Mouse (Mus musculus) C2C12 (cell line): ENCODE data around the gene Cd47. TPM values are rescaled to one million over a fixed set of nuclear protein-coding genes. Genes with fewer than 3 reads are reported as not detected.

Source experiments
- H3K27me3 ChIP-seq: one replicate; pipeline ENCODE4 v1.6.1; 2011; ENCODE audit not compliant: control insufficient read depth, insufficient read depth, insufficient read length
- H3K36me3 ChIP-seq: one replicate; pipeline ENCODE4 v1.6.1; 2011; ENCODE audit not compliant: control insufficient read depth, insufficient read depth
- H3K4me3 ChIP-seq: one replicate; pipeline ENCODE4 v1.5.1; 2011; ENCODE audit warnings: mild to moderate bottlenecking, control low read depth; ENCODE audit not compliant: poor library complexity, insufficient read depth, severe bottlenecking
- H3K79me2 ChIP-seq: one replicate; pipeline ENCODE4 v1.6.1; 2011; ENCODE audit not compliant: control insufficient read depth, insufficient read depth
- H3K79me3 ChIP-seq: one replicate; pipeline ENCODE4 v1.6.1; 2011; ENCODE audit warnings: low read depth, control low read depth
- H3ac ChIP-seq: one replicate; pipeline ENCODE3; 2011; ENCODE audit warnings: low read depth; ENCODE audit not compliant: control insufficient read depth, insufficient read length
- CEBPB ChIP-seq: IDR thresholded peaks from one replicate; pipeline ENCODE4 v1.6.1; 2011; ENCODE audit warnings: low read depth, mild to moderate bottlenecking, control low read depth, moderate library complexity
- CTCF ChIP-seq: IDR thresholded peaks from one replicate; pipeline ENCODE4 v1.5.1; 2011; ENCODE audit not compliant: control insufficient read depth, insufficient read depth, insufficient read length
- FOSL1 ChIP-seq: IDR thresholded peaks from one replicate; pipeline ENCODE4 v1.8.0; 2011; ENCODE audit warnings: mild to moderate bottlenecking, low read length; ENCODE audit not compliant: poor library complexity, insufficient read depth, severe bottlenecking
- MAX ChIP-seq: IDR thresholded peaks from one replicate; pipeline ENCODE4 v1.6.1; 2011; ENCODE audit warnings: mild to moderate bottlenecking, control low read depth
- MYOD1 ChIP-seq: IDR thresholded peaks from one replicate; pipeline ENCODE4 v1.6.1; 2011; ENCODE audit warnings: low read depth; ENCODE audit not compliant: control insufficient read depth, insufficient read length
- MYOG ChIP-seq: IDR thresholded peaks from one replicate; pipeline ENCODE4 v1.6.1; 2011; ENCODE audit not compliant: control insufficient read depth, insufficient read length; ENCODE audit errors: extremely low read depth
- USF1 ChIP-seq: IDR thresholded peaks from one replicate; pipeline ENCODE4 v1.6.1; 2011; ENCODE audit warnings: low read depth, mild to moderate bottlenecking, control low read depth, moderate library complexity
- long read RNA-seq, 2 experiments: library from polyadenylated mRNA; unstranded; transcript quantifications; one replicate each; pipeline ENCODE4 v2.0.0; 2019 to 2020
- polyA plus RNA-seq: library from polyadenylated mRNA; unstranded; fragments of >200 nt; fragmentation: generic; extraction: Trizol; gene quantifications from one replicate; pipeline ENCODE4 v1.2.1, GENCODE M21; 2012; ENCODE audit warnings: missing spikeins

The Cd47 gene
- polyA plus RNA-seq: 76.0 TPM
- long read RNA-seq, experiment 1, full-length matches to known transcripts: 41 of 227 reads
- long read RNA-seq, experiment 1, partial matches to known transcripts: 8 of 227 reads
- long read RNA-seq, experiment 1, other reads (novel, unspliced or antisense): 178 of 227 reads
- long read RNA-seq, experiment 2, full-length matches to known transcripts: 147 of 538 reads
- long read RNA-seq, experiment 2, partial matches to known transcripts: 3 of 538 reads
- long read RNA-seq, experiment 2, other reads (novel, unspliced or antisense): 388 of 538 reads

- Histone ChIP-seq H3K79me3 (no peaks in the 10 kb centered on the region), H3K79me2 (no peaks in the 10 kb centered on the region), H3ac (no peak within 1 kb of the TSS), H3K27me3 (no peaks in the 10 kb centered on the region), H3K4me3 (no peak within 1 kb of the TSS), H3K36me3 (no peaks in the 10 kb centered on the region)
- no peak for TF ChIP-seq MAX
- no peak for TF ChIP-seq MYOG
- no peak for TF ChIP-seq FOSL1
These were observed at the start of gene Cd47 for GRCm38 (mm10) chr16:49799597-49800561. Gene Cd47, plus strand, starts transcription at chr16:49800533.

- Histone ChIP-seq H3K4me3 (no peak overlapping the region), H3ac (no peak overlapping the region), H3K79me2 (no peaks in the 10 kb centered on the region), H3K36me3 (no peaks in the 10 kb centered on the region), H3K79me3 (peaks cover 2% of the 10 kb centered on the region), H3K27me3 (no peaks in the 10 kb centered on the region)
- TF ChIP-seq FOSL1: no peak
- TF ChIP-seq USF1: no peak
- TF ChIP-seq MAX: no peak
- TF ChIP-seq CEBPB: no peak
- no peak for TF ChIP-seq MYOG
- TF ChIP-seq MYOD1: no peak
These were observed 47.4 kb upstream of the Cd47 start for GRCm38 (mm10) chr16:49752906-49753305.

GRCm38 (mm10) chr16:49753318-49753717 is 47.0 kb upstream of the Cd47 start:
- H3ac ChIP-seq: no peak overlapping the region
- no peaks in the 10 kb centered on the region for H3K79me2 ChIP-seq
- H3K4me3 ChIP-seq: no peak overlapping the region
- H3K27me3 ChIP-seq: no peaks in the 10 kb centered on the region
- H3K79me3 ChIP-seq: no peaks in the 10 kb centered on the region
- TF ChIP-seq CTCF (no peak), MYOD1 (no peak), CEBPB (no peak), USF1 (no peak), MYOG (no peak), FOSL1 (no peak), MAX (no peak)
- no peaks in the 10 kb centered on the region for H3K36me3 ChIP-seq

GRCm38 (mm10) chr16:49760517-49761203 is 39.7 kb upstream of the Cd47 start:
- Histone ChIP-seq H3K27me3 (no peaks in the 10 kb centered on the region), H3K79me3 (no peaks in the 10 kb centered on the region), H3K4me3 (no peak overlapping the region), H3K36me3 (peaks cover 3% of the 10 kb centered on the region), H3K79me2 (no peaks in the 10 kb centered on the region), H3ac (no peak overlapping the region)
- TF ChIP-seq FOSL1 (no peak), MYOG (no peak), CTCF (no peak), CEBPB (no peak), MAX (no peak), MYOD1 (no peak), USF1 (no peak)

- no peak for TF ChIP-seq CTCF
- no peak for TF ChIP-seq MYOG
- TF ChIP-seq MYOD1: no peak
- TF ChIP-seq MAX: no peak
- no peak for TF ChIP-seq USF1
- no peak for TF ChIP-seq CEBPB
- no peak for TF ChIP-seq FOSL1
- no peaks in the 10 kb centered on the region for H3K27me3 ChIP-seq
- H3K79me3 ChIP-seq: no peaks in the 10 kb centered on the region
- H3K36me3 ChIP-seq: peaks cover 3% of the 10 kb centered on the region
- H3K79me2 ChIP-seq: no peaks in the 10 kb centered on the region
- H3K4me3 ChIP-seq: no peak overlapping the region
- no peak overlapping the region for H3ac ChIP-seq
These were observed 38.4 kb upstream of the Cd47 start for GRCm38 (mm10) chr16:49761981-49762380.
